9 mouse cellular contexts compared by ENCODE assay signal in the genomic region with DNA sequence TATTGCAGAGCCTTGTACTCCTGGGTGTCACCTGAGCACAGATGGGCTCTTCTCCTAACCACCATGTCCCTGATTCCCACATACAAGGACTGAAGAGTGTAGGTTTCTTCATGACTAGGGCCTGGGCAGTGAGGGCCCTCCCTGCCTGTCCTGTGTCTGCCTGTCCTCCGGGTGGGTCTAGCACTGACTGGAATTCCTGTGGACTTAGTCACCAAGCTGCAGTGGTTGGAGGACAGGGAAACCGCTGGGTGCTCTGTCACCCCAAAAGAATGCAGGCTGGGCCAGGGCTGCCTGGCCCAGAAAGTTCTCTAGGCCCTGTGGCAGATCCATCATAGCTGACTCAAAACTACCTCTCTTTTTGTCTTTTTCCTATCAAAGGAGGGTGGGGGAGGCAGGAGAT.
DNase-seq lines count a peak whose midpoint lies in the region; ATAC-seq lines count a peak whose summit lies in the region.
"Had no signal": no experiment of that assay in that cellular context is flagged by ENCODE, and none has a peak within 500 bp of the region (broad histone marks: within the 10 kb centered on the region; RNA-seq: fewer than 3 reads in every experiment).

No protein-coding gene starts in this region.

- H3K27ac ChIP-seq in embryonic facial prominence, embryonic 12.5 days: no peak overlapping the region
- H3K27ac ChIP-seq in embryonic facial prominence, embryonic 10.5 days (replicated peaks): no peak overlapping the region
- peak overlapping the region; percentile 22; the same call in 1 of the 2 replicates for H3K27ac ChIP-seq in kidney, embryonic 15.5 days
- no peak overlapping the region for H3K27ac ChIP-seq in stomach, embryonic 14.5 days (ENCODE audit: low read length)
- H3K27ac ChIP-seq: hindbrain, embryonic 15.5 days had no signal

- H3K9ac ChIP-seq in embryonic facial prominence, embryonic 12.5 days: 0 out of 2 replicates have a peak overlapping the region, but pooled peaks have one; percentile 19
- H3K9ac ChIP-seq in kidney, embryonic 15.5 days: no peak overlapping the region
- H3K9ac ChIP-seq in stomach, embryonic 14.5 days (replicated peaks; ENCODE audit: low read depth, low read length): no peak overlapping the region
- H3K9ac ChIP-seq: hindbrain, embryonic 15.5 days had no signal

- no peaks in the 10 kb centered on the region for H3K9me3 ChIP-seq in embryonic facial prominence, embryonic 12.5 days
- no peaks in the 10 kb centered on the region for H3K9me3 ChIP-seq in embryonic facial prominence, embryonic 10.5 days
- no peaks in the 10 kb centered on the region for H3K9me3 ChIP-seq in kidney, embryonic 15.5 days (replicated peaks)
- no peaks in the 10 kb centered on the region for H3K9me3 ChIP-seq in stomach, embryonic 14.5 days (ENCODE audit: control insufficient read depth, low read depth, low read length)
- H3K9me3 ChIP-seq: hindbrain, embryonic 15.5 days had no signal

- H3K4me2 ChIP-seq in embryonic facial prominence, embryonic 12.5 days (replicated peaks): no peak overlapping the region
- H3K4me2 ChIP-seq in kidney, embryonic 15.5 days: no peak overlapping the region
- H3K4me2 ChIP-seq in stomach, embryonic 14.5 days (replicated peaks; ENCODE audit: low read depth, low read length): no peak overlapping the region
- H3K4me2 ChIP-seq: hindbrain, embryonic 15.5 days had no signal

- 68% methylated on average over 2 of the region's 2 CpGs for WGBS in embryonic facial prominence, embryonic 12.5 days
- WGBS in embryonic facial prominence, embryonic 10.5 days: 76% methylated on average over 2 of the region's 2 CpGs
- WGBS in kidney, embryonic 15.5 days: 28% methylated on average over 2 of the region's 2 CpGs
- WGBS in stomach, embryonic 14.5 days: 23% methylated on average over 2 of the region's 2 CpGs

- no peak overlapping the region for H3K4me3 ChIP-seq in embryonic facial prominence, embryonic 12.5 days
- no peak overlapping the region for H3K4me3 ChIP-seq in embryonic facial prominence, embryonic 10.5 days
- H3K4me3 ChIP-seq in kidney, embryonic 15.5 days (replicated peaks): no peak overlapping the region
- no peak overlapping the region for H3K4me3 ChIP-seq in stomach, embryonic 14.5 days (ENCODE audit: low read depth, low read length)
- H3K4me3 ChIP-seq: hindbrain, embryonic 15.5 days had no signal

- no peak for DNase-seq in embryonic facial prominence, embryonic 10.5 days (ENCODE audit: low spot score)
- peak; percentile 98 for DNase-seq in heart, adult 11 months
- no peak for DNase-seq in cerebellum, postnatal 36 days
- no peak for DNase-seq in spleen, adult 12 weeks (ENCODE audit: low spot score)
- DNase-seq in thymus, postnatal 4 days: no peak

- ATAC-seq in embryonic facial prominence, embryonic 12.5 days (ENCODE audit: insufficient number of reproducible peaks, insufficient read depth, low FRiP score, low TSS enrichment): no peak
- peak; percentile 63 for ATAC-seq in kidney, embryonic 15.5 days (replicated peaks; ENCODE audit: low FRiP score)
- ATAC-seq in stomach, embryonic 14.5 days (ENCODE audit: insufficient number of reproducible peaks, insufficient read depth, low FRiP score, low read depth): peak; percentile 86

- H3K4me1 ChIP-seq in embryonic facial prominence, embryonic 12.5 days: peaks cover 10% of the 10 kb centered on the region
- H3K4me1 ChIP-seq in embryonic facial prominence, embryonic 10.5 days: peaks cover 48% of the 10 kb centered on the region
- H3K4me1 ChIP-seq in kidney, embryonic 15.5 days: peaks cover 76% of the 10 kb centered on the region
- peaks cover 18% of the 10 kb centered on the region; the same call in 1 of the 2 replicates for H3K4me1 ChIP-seq in stomach, embryonic 14.5 days (ENCODE audit: control insufficient read depth, insufficient read depth, low read length)

- H3K27me3 ChIP-seq in embryonic facial prominence, embryonic 12.5 days: no peaks in the 10 kb centered on the region
- H3K27me3 ChIP-seq in embryonic facial prominence, embryonic 10.5 days (replicated peaks; ENCODE audit: low read depth, poor library complexity, severe bottlenecking): no peaks in the 10 kb centered on the region
- no peaks in the 10 kb centered on the region for H3K27me3 ChIP-seq in kidney, embryonic 15.5 days
- H3K27me3 ChIP-seq in stomach, embryonic 14.5 days (ENCODE audit: control insufficient read depth, insufficient read depth, low read length): no peaks in the 10 kb centered on the region
- H3K27me3 ChIP-seq: hindbrain, embryonic 15.5 days had no signal

- H3K36me3 ChIP-seq in embryonic facial prominence, embryonic 12.5 days: peaks cover 11% of the 10 kb centered on the region; the same call in 1 of the 2 replicates
- H3K36me3 ChIP-seq in embryonic facial prominence, embryonic 10.5 days (replicated peaks): peaks cover 38% of the 10 kb centered on the region
- H3K36me3 ChIP-seq in kidney, embryonic 15.5 days: 0 out of 2 replicates have a peak, but pooled peaks cover 4% of the 10 kb centered on the region
- no peaks in the 10 kb centered on the region; the same call in 1 of the 2 replicates for H3K36me3 ChIP-seq in stomach, embryonic 14.5 days (ENCODE audit: control insufficient read depth, insufficient read depth, low read length)
- H3K36me3 ChIP-seq: hindbrain, embryonic 15.5 days had no signal
